Mouse (Mus musculus) lung, embryonic 14.5 days (tissue): ENCODE data around the gene Lekr1. TPM values are rescaled to one million over a fixed set of nuclear protein-coding genes. Genes with fewer than 3 reads are reported as not detected.
A peak's percentile ranks its signal among the peaks of the same experiment; 100 is the strongest.
"Not testable (repeated sequence)": the region's sequence is repeated elsewhere in the genome, so short reads cannot be mapped to it uniquely, and the experiment has no call there.

Source experiments
- ATAC-seq: fragments of 200-750 bp; cut with Nextera tagmentation; 2 replicates; pipeline ENCODE4 v1.8.0; 2017; ENCODE audit warnings: mild to moderate bottlenecking, moderate TSS enrichment, moderate library complexity; ENCODE audit not compliant: insufficient read depth
- DNase-seq: peaks from one replicate; pipeline ENCODE4 v3.0.0-alpha.2; 2015
- H3K27ac ChIP-seq: fragments of 300-500 bp; sonication (generic); 2 replicates; pipeline ENCODE4 v1.5.1; 2014; ENCODE audit warnings: low read depth, mild to moderate bottlenecking, moderate library complexity
- H3K27me3 ChIP-seq: fragments of 300-500 bp; sonication (generic); 2 replicates; pipeline ENCODE4 v1.6.1; 2014; ENCODE audit warnings: low read length, control low read depth; ENCODE audit not compliant: insufficient read depth
- H3K36me3 ChIP-seq: fragments of 300-500 bp; sonication (generic); 2 replicates; pipeline ENCODE4 v1.6.1; 2014; ENCODE audit warnings: control low read depth; ENCODE audit not compliant: insufficient read depth
- H3K4me1 ChIP-seq: fragments of 300-500 bp; sonication (generic); 2 replicates; pipeline ENCODE4 v1.6.1; 2014; ENCODE audit warnings: antibody characterized with exemption, control low read depth; ENCODE audit not compliant: insufficient read depth
- H3K4me2 ChIP-seq: fragments of 300-500 bp; sonication (generic); 2 replicates; pipeline ENCODE4 v1.6.1; 2014; ENCODE audit warnings: mild to moderate bottlenecking
- H3K4me3 ChIP-seq: fragments of 300-500 bp; sonication (generic); 2 replicates; pipeline ENCODE4 v1.5.1; 2014; ENCODE audit warnings: low read depth, low read length
- H3K9ac ChIP-seq: fragments of 300-500 bp; sonication (generic); 2 replicates; pipeline ENCODE4 v1.6.1; 2014
- H3K9me3 ChIP-seq: fragments of 300-500 bp; sonication (generic); 2 replicates; pipeline ENCODE4 v1.6.1; 2016; ENCODE audit warnings: low read depth, low read length, control low read depth
- CTCF ChIP-seq: IDR thresholded peaks from 2 replicates; pipeline ENCODE4 v1.5.1; 2016; ENCODE audit warnings: antibody characterized with exemption, low read depth
- WGBS: fragments of 180-500 bp; shearing (Covaris S2); extraction: QIAGEN DNeasy Blood & Tissue Kit; methylation state at CpG from one replicate; pipeline ENCODE4 v1.1.7; 2014; 5-methylcytosine and 5-hydroxymethylcytosine counted together
- polyA plus RNA-seq: library from polyadenylated mRNA; unstranded; fragments of >200 nt; fragmentation: Nextera tagmentation; extraction: Ambion mirVana; gene quantifications from 2 replicates; pipeline ENCODE4 v1.2.1, GENCODE M21; 2014

Lekr1 gene
- polyA plus RNA-seq, 1 experiment from 2014 or later = 9.5 TPM

GRCm38 (mm10) chr3:65767202-65767862 lies 101.3 kb downstream of the Lekr1 start:
- TF ChIP-seq CTCF = no peak
- no peaks in the 10 kb centered on the region for H3K36me3 ChIP-seq
- no peak overlapping the region for H3K4me2 ChIP-seq
- WGBS = 73% methylated on average over 6 of the region's 6 CpGs
- H3K4me1 ChIP-seq = no peaks in the 10 kb centered on the region
- ATAC-seq (no peak), DNase-seq (peak; percentile 12)
- no peak overlapping the region for H3K27ac ChIP-seq
- H3K9ac ChIP-seq = no peak overlapping the region
- no peak overlapping the region for H3K4me3 ChIP-seq
- H3K27me3 ChIP-seq = no peaks in the 10 kb centered on the region
- H3K9me3 ChIP-seq = no peaks in the 10 kb centered on the region

DNA sequence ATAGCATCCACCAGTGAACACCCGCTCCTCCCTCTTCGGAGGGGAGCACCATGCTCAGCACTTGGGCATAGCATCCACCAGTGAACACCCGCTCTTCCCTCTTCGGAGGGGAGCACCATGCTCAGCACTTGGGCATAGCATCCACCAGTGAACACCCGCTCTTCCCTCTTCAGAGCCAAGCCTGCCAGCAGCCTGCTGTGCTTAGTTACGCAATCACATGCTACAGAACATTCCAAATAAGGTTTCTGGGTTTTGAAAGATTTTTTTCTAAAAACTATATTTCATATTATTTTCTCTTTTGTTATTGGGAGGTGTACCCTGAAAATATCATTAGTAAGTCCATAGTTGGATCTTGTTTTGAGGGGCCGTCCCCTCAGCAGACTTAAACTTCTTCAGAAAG lies 103.6 kb downstream of the Lekr1 start:
- H3K4me2 ChIP-seq, H3K9ac ChIP-seq, H3K36me3 ChIP-seq, H3K9me3 ChIP-seq, H3K4me1 ChIP-seq, H3K27me3 ChIP-seq, H3K27ac ChIP-seq, DNase-seq, ATAC-seq, H3K4me3 ChIP-seq: not testable (repeated sequence)
- 89% methylated on average over 6 of the region's 7 CpGs for WGBS

GRCm38 (mm10) chr3:65773910-65774309 lies 107.9 kb downstream of the Lekr1 start:
- Histone ChIP-seq H3K4me2 (no peak overlapping the region), H3K9me3 (no peaks in the 10 kb centered on the region), H3K4me1 (no peaks in the 10 kb centered on the region), H3K36me3 (no peaks in the 10 kb centered on the region), H3K9ac (no peak overlapping the region), H3K27ac (no peak overlapping the region), H3K27me3 (no peaks in the 10 kb centered on the region), H3K4me3 (no peak overlapping the region)
- DNase-seq (no peak), ATAC-seq (no peak)
- 88% methylated on average over 1 of the region's 1 CpGs for WGBS
- TF ChIP-seq CTCF = no peak

- 79% methylated on average over 5 of the region's 5 CpGs for WGBS
- TF ChIP-seq CTCF = no peak
- no peaks in the 10 kb centered on the region for H3K27me3 ChIP-seq
- H3K9ac ChIP-seq = no peak overlapping the region
- H3K36me3 ChIP-seq = no peaks in the 10 kb centered on the region
- H3K9me3 ChIP-seq = no peaks in the 10 kb centered on the region; the same call in 1 of the 2 replicates
- DNase-seq (no peak), ATAC-seq (no peak)
- H3K4me3 ChIP-seq = no peak overlapping the region
- no peak overlapping the region for H3K4me2 ChIP-seq
- H3K27ac ChIP-seq = no peak overlapping the region
- no peaks in the 10 kb centered on the region for H3K4me1 ChIP-seq
Observed at GRCm38 (mm10) chr3:65775096-65775495, 109.1 kb downstream of the Lekr1 start.

GRCm38 (mm10) chr3:65782246-65782645 lies 116.2 kb downstream of the Lekr1 start:
- no peak for TF ChIP-seq CTCF
- H3K9me3 ChIP-seq = no peaks in the 10 kb centered on the region; the same call in 1 of the 2 replicates
- no peaks in the 10 kb centered on the region for H3K27me3 ChIP-seq
- no peak overlapping the region for H3K4me2 ChIP-seq
- no peak overlapping the region for H3K9ac ChIP-seq
- DNase-seq (no peak), ATAC-seq (no peak)
- no peaks in the 10 kb centered on the region for H3K4me1 ChIP-seq
- H3K4me3 ChIP-seq = no peak overlapping the region
- 65% methylated on average over 5 of the region's 5 CpGs for WGBS
- H3K36me3 ChIP-seq = no peaks in the 10 kb centered on the region
- H3K27ac ChIP-seq = no peak overlapping the region

DNA sequence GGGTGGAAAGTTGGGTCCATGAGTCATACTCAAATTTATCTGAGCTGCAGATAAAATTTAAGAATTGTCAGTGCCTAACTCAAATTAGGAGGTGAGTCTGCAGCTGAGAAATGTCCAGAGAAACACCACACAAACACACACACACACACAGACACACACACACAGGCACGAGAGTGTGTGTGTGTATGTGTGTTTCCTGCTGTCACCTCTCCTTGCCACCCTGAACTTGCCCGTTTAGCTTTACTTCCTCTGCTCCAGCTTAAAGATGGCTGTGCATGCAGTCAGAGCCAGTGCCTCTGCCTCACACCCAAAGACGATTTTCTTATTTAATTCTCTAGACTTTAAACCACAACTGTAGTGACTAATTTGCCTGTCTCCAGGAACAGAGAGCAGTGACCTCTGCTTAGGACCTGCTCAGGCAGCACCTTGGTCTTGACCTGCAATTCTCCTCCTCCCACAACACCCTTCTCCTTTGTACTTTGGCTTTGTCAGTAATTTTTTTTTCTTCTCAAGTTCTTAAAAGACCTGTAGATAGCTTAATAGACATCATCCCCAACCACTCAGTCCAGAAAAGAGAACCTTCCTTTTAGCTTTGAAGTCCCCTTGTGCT lies 124.2 kb downstream of the Lekr1 start:
- Histone ChIP-seq H3K4me1 (no peaks in the 10 kb centered on the region), H3K4me2 (no peak overlapping the region), H3K27me3 (no peaks in the 10 kb centered on the region), H3K9ac (no peak overlapping the region), H3K36me3 (no peaks in the 10 kb centered on the region), H3K27ac (no peak overlapping the region), H3K4me3 (no peak overlapping the region), H3K9me3 (no peaks in the 10 kb centered on the region)
- no peak for DNase-seq
- WGBS = 19% methylated on average over 3 of the region's 3 CpGs
- no peak for TF ChIP-seq CTCF
- ATAC-seq = no peak

GRCm38 (mm10) chr3:65793561-65793960 lies 127.5 kb downstream of the Lekr1 start:
- Histone ChIP-seq H3K9me3 (no peaks in the 10 kb centered on the region), H3K4me2 (no peak overlapping the region), H3K27ac (no peak overlapping the region), H3K27me3 (no peaks in the 10 kb centered on the region), H3K9ac (no peak overlapping the region), H3K4me1 (no peaks in the 10 kb centered on the region), H3K36me3 (no peaks in the 10 kb centered on the region), H3K4me3 (no peak overlapping the region)
- ATAC-seq (no peak), DNase-seq (no peak)
- WGBS = 73% methylated on average over 4 of the region's 4 CpGs
- TF ChIP-seq CTCF = no peak
